Mouse (Mus musculus) liver, adult 2 months (tissue): Measurements from ENCODE around the gene Scgb1c1. TPM values are rescaled to one million over a fixed set of nuclear protein-coding genes. Genes with fewer than 3 reads are reported as not detected.

Experiments
- DNase-seq: peaks from one replicate; pipeline ENCODE4 v3.0.0-alpha.2; 2011; ENCODE audit warnings: low read depth, low spot score; ENCODE audit errors: extremely low read depth
- H3K27ac ChIP-seq: fragments of 200-500 bp; replicated peaks from 2 replicates; pipeline ENCODE4 v1.5.1; 2012; ENCODE audit warnings: low read depth, mild to moderate bottlenecking, control low read depth, inconsistent platforms, low read length; ENCODE audit not compliant: insufficient read depth
- H3K27me3 ChIP-seq: fragments of 200-500 bp; 2 replicates; pipeline ENCODE4 v1.6.1; 2012; ENCODE audit warnings: mild to moderate bottlenecking, moderate library complexity, low read length, inconsistent platforms; ENCODE audit not compliant: control insufficient read depth, insufficient read depth
- H3K36me3 ChIP-seq: fragments of 200-500 bp; 2 replicates; pipeline ENCODE4 v1.6.1; 2012; ENCODE audit warnings: low read length, inconsistent platforms; ENCODE audit not compliant: control insufficient read depth, insufficient read depth
- H3K4me1 ChIP-seq: fragments of 200-500 bp; 2 replicates; pipeline ENCODE4 v1.6.1; 2011; ENCODE audit warnings: low read length; ENCODE audit not compliant: control insufficient read depth, insufficient read depth
- H3K4me3 ChIP-seq: fragments of 200-500 bp; 2 replicates; pipeline ENCODE4 v1.5.1; 2011; ENCODE audit warnings: low read depth, mild to moderate bottlenecking, control low read depth, low read length, moderate library complexity; ENCODE audit not compliant: insufficient read depth
- H3K79me2 ChIP-seq: fragments of 200-500 bp; 2 replicates; pipeline ENCODE4 v1.6.1; 2012; ENCODE audit warnings: inconsistent platforms, mild to moderate bottlenecking, low read length, moderate library complexity; ENCODE audit not compliant: control insufficient read depth, insufficient read depth
- H3K9ac ChIP-seq: fragments of 200-500 bp; 2 replicates; pipeline ENCODE4 v1.6.1; 2012; ENCODE audit warnings: low read depth, mild to moderate bottlenecking, control low read depth, inconsistent platforms, low read length
- CTCF ChIP-seq: fragments of 200-500 bp; IDR thresholded peaks from 2 replicates; pipeline ENCODE4 v1.5.1; 2011; ENCODE audit warnings: low read depth, low read length, control low read depth
- POLR2A ChIP-seq: fragments of 200-500 bp; IDR thresholded peaks from 2 replicates; pipeline ENCODE4 v1.6.1; 2011; ENCODE audit warnings: low read length, control low read depth; ENCODE audit not compliant: insufficient read depth; ENCODE audit errors: extremely low read depth
- WGBS: fragments of 180-500 bp; shearing (Covaris S2); methylation state at CpG from one replicate; pipeline ENCODE4 v1.1.7; 2018; 5-methylcytosine and 5-hydroxymethylcytosine counted together
- polyA plus RNA-seq: library from polyadenylated mRNA; depleted of rRNA; stranded (reverse); fragments of >200 nt; gene quantifications from 2 replicates; pipeline ENCODE4 v1.2.3, GENCODE M21; 2012
- total RNA-seq: library from RNA; depleted of rRNA; stranded (reverse); fragments of >200 nt; gene quantifications from 2 replicates; pipeline ENCODE4 v1.2.3, GENCODE M21; 2014

Gene Scgb1c1
- total and polyA plus RNA-seq, 2 experiments: 0.46 to 1.0 TPM

GRCm38 (mm10) chr7:140836243-140837115 is 8.9 kb upstream of the Scgb1c1 start:
- peak overlapping the region; percentile 98 for H3K27ac ChIP-seq
- H3K27me3 ChIP-seq: no peaks in the 10 kb centered on the region
- peaks cover 15% of the 10 kb centered on the region for H3K4me1 ChIP-seq
- TF ChIP-seq CTCF (no peak), POLR2A (no peak)
- 30% methylated on average over 9 of the region's 9 CpGs for WGBS
- peaks cover 20% of the 10 kb centered on the region for H3K36me3 ChIP-seq
- peak overlapping the region; percentile 90 for H3K9ac ChIP-seq
- H3K79me2 ChIP-seq: peaks cover 3% of the 10 kb centered on the region; the same call in 1 of the 2 replicates
- H3K4me3 ChIP-seq: peak overlapping the region; percentile 77
- no peak for DNase-seq

DNA sequence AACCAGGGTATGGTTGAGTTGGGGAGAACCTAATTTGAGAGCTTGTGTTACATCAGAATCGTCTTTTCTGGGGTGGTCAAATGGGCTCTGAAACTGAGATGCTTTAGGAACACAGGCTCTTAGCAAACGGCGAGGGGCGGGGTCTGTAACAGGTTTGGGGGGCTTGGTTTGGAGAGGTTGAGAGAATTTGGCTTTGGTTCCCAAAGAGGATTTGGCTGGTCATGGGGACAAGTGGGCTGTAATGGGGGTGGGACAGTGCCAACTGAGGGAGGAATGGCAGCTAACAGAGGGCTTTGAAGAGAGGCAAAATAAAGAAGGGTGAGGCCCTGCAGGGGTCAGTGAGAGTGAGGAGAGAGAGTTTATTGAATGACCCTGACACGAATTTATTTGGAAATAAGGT is 5.8 kb upstream of the Scgb1c1 start:
- Histone ChIP-seq H3K27ac (no peak overlapping the region), H3K9ac (no peak overlapping the region), H3K79me2 (peaks cover 3% of the 10 kb centered on the region; the same call in 1 of the 2 replicates), H3K36me3 (peaks cover 20% of the 10 kb centered on the region), H3K27me3 (no peaks in the 10 kb centered on the region), H3K4me1 (peaks cover 15% of the 10 kb centered on the region), H3K4me3 (no peak overlapping the region)
- DNase-seq: no peak
- 76% methylated on average over 5 of the region's 5 CpGs for WGBS
- TF ChIP-seq POLR2A: no peak

DNA sequence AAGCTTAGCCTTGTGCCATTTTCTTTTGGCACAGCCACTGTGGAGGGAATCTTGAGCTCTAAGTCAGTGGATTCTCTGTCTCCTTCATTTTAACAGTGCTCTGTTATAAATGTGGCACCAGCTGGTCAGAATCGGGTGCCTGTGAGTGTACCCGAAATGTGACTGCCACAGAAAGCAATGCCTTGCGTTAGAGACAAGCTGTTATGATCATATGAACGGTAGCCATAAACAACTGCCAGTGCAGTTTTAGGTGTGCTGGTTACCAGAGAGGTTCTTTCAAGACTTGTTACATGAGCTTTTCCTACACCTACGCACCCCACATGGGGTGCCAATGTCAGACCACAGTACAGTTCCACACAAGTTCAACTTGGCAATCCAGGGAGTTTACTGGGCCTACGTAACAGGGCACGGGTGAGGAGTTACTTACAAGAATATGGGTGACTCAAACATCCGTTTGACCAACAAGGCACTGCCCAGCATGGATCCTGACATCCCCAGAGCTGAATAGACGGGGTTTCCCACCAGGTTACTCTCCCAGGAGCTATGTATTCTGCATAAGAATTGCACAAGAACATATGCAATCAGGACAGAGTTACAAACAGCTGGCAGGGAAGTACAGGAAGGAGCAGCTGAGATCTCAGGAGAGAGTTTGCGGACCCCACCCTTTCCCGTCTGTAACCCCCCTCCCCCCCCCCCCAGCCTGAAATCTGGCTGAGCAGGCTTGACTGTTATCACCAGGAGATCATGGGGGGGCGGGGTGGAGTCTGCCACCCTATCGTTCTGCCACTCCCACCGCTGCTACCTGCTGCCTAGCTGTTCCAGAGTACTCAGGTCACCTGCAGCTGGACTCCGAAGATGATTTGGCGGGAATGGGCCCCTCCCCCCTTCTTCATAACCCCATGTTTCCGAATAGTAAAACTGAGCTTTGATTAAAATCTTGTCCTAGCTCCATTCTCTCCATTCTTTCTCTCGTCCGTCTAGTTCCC is 4.3 kb upstream of the Scgb1c1 start:
- Histone ChIP-seq H3K9ac (no peak overlapping the region), H3K27ac (no peak overlapping the region), H3K36me3 (peaks cover 20% of the 10 kb centered on the region), H3K4me1 (peaks cover 15% of the 10 kb centered on the region), H3K4me3 (no peak overlapping the region), H3K79me2 (peaks cover 3% of the 10 kb centered on the region; the same call in 1 of the 2 replicates), H3K27me3 (no peaks in the 10 kb centered on the region)
- peak; percentile 50 for DNase-seq
- 43% methylated on average over 19 of the region's 19 CpGs for WGBS
- TF ChIP-seq POLR2A (no peak), CTCF (no peak)

DNA sequence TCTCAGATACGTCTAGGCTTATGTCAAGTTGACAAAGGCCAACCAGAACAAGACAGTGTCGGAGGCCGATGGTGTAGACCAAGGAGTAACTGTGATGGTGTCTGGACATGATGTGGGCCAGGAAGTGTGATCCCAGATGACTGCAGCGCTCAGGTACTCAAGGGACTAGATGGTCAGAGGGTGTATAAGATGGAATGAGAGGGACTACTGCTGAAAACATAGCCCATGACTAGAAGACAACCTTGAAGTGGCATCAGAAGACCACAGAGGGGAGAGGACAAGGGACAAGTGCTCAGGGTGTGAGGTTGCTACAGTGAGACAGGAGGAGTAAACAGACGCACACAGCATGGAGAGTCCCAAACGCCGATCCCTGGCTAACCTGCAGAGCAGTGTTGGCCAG is 1.5 kb upstream of the Scgb1c1 start:
- 77% methylated on average over 7 of the region's 7 CpGs for WGBS
- no peaks in the 10 kb centered on the region for H3K79me2 ChIP-seq
- TF ChIP-seq CTCF (no peak), POLR2A (no peak)
- H3K4me1 ChIP-seq: peaks cover 3% of the 10 kb centered on the region; the same call in 1 of the 2 replicates
- no peak overlapping the region for H3K27ac ChIP-seq
- H3K27me3 ChIP-seq: no peaks in the 10 kb centered on the region
- H3K4me3 ChIP-seq: no peak overlapping the region
- no peak overlapping the region for H3K9ac ChIP-seq
- no peak for DNase-seq
- 0 out of 2 replicates have a peak, but pooled peaks cover 3% of the 10 kb centered on the region for H3K36me3 ChIP-seq

DNA sequence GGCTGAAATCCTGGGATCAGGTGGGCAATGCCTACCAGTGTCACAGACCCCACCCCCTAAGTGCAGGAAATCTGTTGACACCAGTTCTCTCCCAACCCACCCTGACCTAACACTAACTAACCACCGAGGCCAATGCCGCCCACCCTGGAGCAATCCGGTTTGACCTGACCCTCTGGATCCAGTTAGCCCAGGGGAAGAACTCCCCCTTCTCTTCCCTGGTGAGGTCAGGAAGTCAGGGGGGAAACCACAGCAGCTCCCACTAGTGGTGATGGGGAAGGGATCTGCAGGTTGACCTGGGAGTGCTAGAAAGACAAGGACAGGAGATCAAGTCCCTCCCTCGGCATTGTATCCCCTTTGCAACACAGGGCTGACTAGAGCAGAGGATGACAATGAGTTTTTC is 336 bp downstream of the Scgb1c1 start:
- WGBS: 51% methylated on average over 4 of the region's 4 CpGs
- Histone ChIP-seq H3K36me3 (no peaks in the 10 kb centered on the region), H3K27me3 (no peaks in the 10 kb centered on the region), H3K27ac (no peak overlapping the region), H3K9ac (no peak overlapping the region), H3K4me3 (no peak overlapping the region), H3K79me2 (no peaks in the 10 kb centered on the region), H3K4me1 (peaks cover 7% of the 10 kb centered on the region)
- TF ChIP-seq CTCF (no peak), POLR2A (no peak)
- no peak for DNase-seq
